Mouse (Mus musculus) stomach, postnatal 0 days (tissue): ENCODE data around the gene Hist1h1t.

ENCODE experiments used
- CTCF ChIP-seq: IDR thresholded peaks from 2 replicates; pipeline ENCODE4 v1.5.1; 2016; ENCODE audit warnings: antibody characterized with exemption, low read depth, mild to moderate bottlenecking, moderate library complexity
- EP300 ChIP-seq: optimal IDR thresholded peaks from 2 replicates; pipeline ENCODE3; 2016; ENCODE audit warnings: antibody characterized with exemption

GRCm38 (mm10) chr13:23685966-23686365 is 9.6 kb upstream of the Hist1h1t start:
- TF ChIP-seq CTCF: no peak
- no peak for TF ChIP-seq EP300
